Mouse (Mus musculus) heart, embryonic 14.5 days (tissue): ENCODE results near the gene Myo1b. TPM values are rescaled to one million over a fixed set of nuclear protein-coding genes. Genes with fewer than 3 reads are reported as not detected.

ENCODE experiments used
- ATAC-seq: fragments of 200-750 bp; cut with Nextera tagmentation; 2 replicates; pipeline ENCODE4 v1.8.0; 2017; ENCODE audit warnings: low read depth, moderate TSS enrichment; ENCODE audit not compliant: insufficient number of reproducible peaks, insufficient read depth, low FRiP score
- H3K27ac ChIP-seq, 2 experiments: fragments of 200-500 bp in 1 of 2; fragments of 300-500 bp in 1 of 2; sonication (generic) in 1 of 2; replicated peaks in 1 of 2; 2 replicates each; pipeline ENCODE4 v1.5.1; 2012 to 2014; ENCODE audit warnings: low read depth in 2 of 2, low read length in 2 of 2, control low read depth in 1 of 2, mild to moderate bottlenecking in 1 of 2, mixed read lengths in 1 of 2; ENCODE audit not compliant: control insufficient read depth in 1 of 2, insufficient read depth in 1 of 2
- H3K27me3 ChIP-seq: fragments of 300-500 bp; sonication (generic); 2 replicates; pipeline ENCODE4 v1.6.1; 2014; ENCODE audit warnings: mild to moderate bottlenecking, low read length, control low read depth; ENCODE audit not compliant: control insufficient read depth, insufficient read depth
- H3K36me3 ChIP-seq: fragments of 300-500 bp; sonication (generic); 2 replicates; pipeline ENCODE4 v1.6.1; 2014; ENCODE audit warnings: mild to moderate bottlenecking, control low read depth, low read length, mixed read lengths; ENCODE audit not compliant: control insufficient read depth, insufficient read depth
- H3K4me1 ChIP-seq, 2 experiments: fragments of 200-500 bp in 1 of 2; fragments of 300-500 bp in 1 of 2; sonication (generic) in 1 of 2; 2 replicates each; pipeline ENCODE4 v1.6.1; 2012 to 2014; ENCODE audit warnings: low read length in 2 of 2, control low read depth in 1 of 2, mixed read lengths in 1 of 2; ENCODE audit not compliant: control insufficient read depth in 2 of 2, insufficient read depth in 2 of 2
- H3K4me2 ChIP-seq: fragments of 300-500 bp; sonication (generic); 2 replicates; pipeline ENCODE4 v1.6.1; 2014; ENCODE audit warnings: mild to moderate bottlenecking, low read length
- H3K4me3 ChIP-seq, 2 experiments: fragments of 200-500 bp in 1 of 2; fragments of 300-500 bp in 1 of 2; sonication (generic) in 1 of 2; 2 replicates each; pipeline ENCODE4 v1.5.1; 2012 to 2014; ENCODE audit warnings: low read length in 2 of 2, mild to moderate bottlenecking in 2 of 2, control low read depth in 1 of 2, low read depth in 1 of 2, moderate library complexity in 1 of 2; ENCODE audit not compliant: control insufficient read depth in 1 of 2, insufficient read depth in 1 of 2
- H3K9ac ChIP-seq: fragments of 300-500 bp; sonication (generic); 2 replicates; pipeline ENCODE4 v1.6.1; 2014; ENCODE audit warnings: mild to moderate bottlenecking, low read length
- H3K9me3 ChIP-seq: fragments of 300-500 bp; sonication (generic); 2 replicates; pipeline ENCODE4 v1.6.1; 2016; ENCODE audit warnings: low read length, control low read depth; ENCODE audit not compliant: control insufficient read depth
- WGBS: fragments of 180-500 bp; shearing (Covaris S2); extraction: QIAGEN DNeasy Blood & Tissue Kit; methylation state at CpG from one replicate; pipeline ENCODE4 v1.1.7; 2014; 5-methylcytosine and 5-hydroxymethylcytosine counted together
- polyA plus RNA-seq: library from polyadenylated mRNA; unstranded; fragments of >200 nt; fragmentation: Nextera tagmentation; extraction: Ambion mirVana; gene quantifications from 2 replicates; pipeline ENCODE4 v1.2.1, GENCODE M21; 2014

Gene Myo1b
- 39.5 and 40.8 TPM in 2 replicates for polyA plus RNA-seq

GRCm38 (mm10) chr1:51915576-51916156 is at the start of gene Myo1b:
Myo1b (minus strand) TSS chr1:51916071.
- peaks cover 3% of the 10 kb centered on the region; the same call in 1 of the 2 replicates for H3K27me3 ChIP-seq
- peak; percentile 81 for ATAC-seq
- H3K4me3 ChIP-seq, result peak within 1 kb of the TSS; percentile 56 to 87
- H3K9ac ChIP-seq, result peak within 1 kb of the TSS; percentile 95
- H3K9me3 ChIP-seq, result no peaks in the 10 kb centered on the region
- H3K4me2 ChIP-seq, result peak within 1 kb of the TSS; percentile 87
- peak within 1 kb of the TSS; percentile 75 to 88 for H3K27ac ChIP-seq
- peaks cover 9 to 23% of the 10 kb centered on the region in 2 experiments for H3K4me1 ChIP-seq
- WGBS, result under 1% methylated on average over 69 of the region's 79 CpGs
- no peaks in the 10 kb centered on the region for H3K36me3 ChIP-seq

GRCm38 (mm10) chr1:51964647-51965046 is 48.8 kb upstream of the Myo1b start:
- H3K4me2 ChIP-seq, result no peak overlapping the region
- no peak overlapping the region for H3K4me3 ChIP-seq
- H3K27ac ChIP-seq, result no peak overlapping the region
- no peaks in the 10 kb centered on the region for H3K36me3 ChIP-seq
- H3K4me1 ChIP-seq, result peaks cover 0 to 5% of the 10 kb centered on the region in 2 experiments; a peak in 1 of 4 replicates
- no peaks in the 10 kb centered on the region for H3K9me3 ChIP-seq
- 79% methylated on average over 2 of the region's 2 CpGs for WGBS
- no peak overlapping the region for H3K9ac ChIP-seq
- ATAC-seq, result no peak
- no peaks in the 10 kb centered on the region for H3K27me3 ChIP-seq

- Histone ChIP-seq H3K27me3 (no peaks in the 10 kb centered on the region), H3K4me1 (no peaks in the 10 kb centered on the region; a peak in 1 of 4 replicates), H3K9me3 (no peaks in the 10 kb centered on the region), H3K9ac (no peak overlapping the region), H3K27ac (no peak overlapping the region), H3K36me3 (no peaks in the 10 kb centered on the region), H3K4me2 (no peak overlapping the region), H3K4me3 (no peak overlapping the region)
- WGBS, result 51% methylated on average over 4 of the region's 4 CpGs
- no peak for ATAC-seq
Observed at GRCm38 (mm10) chr1:51947116-51947515, 31.2 kb upstream of the Myo1b start.

DNA sequence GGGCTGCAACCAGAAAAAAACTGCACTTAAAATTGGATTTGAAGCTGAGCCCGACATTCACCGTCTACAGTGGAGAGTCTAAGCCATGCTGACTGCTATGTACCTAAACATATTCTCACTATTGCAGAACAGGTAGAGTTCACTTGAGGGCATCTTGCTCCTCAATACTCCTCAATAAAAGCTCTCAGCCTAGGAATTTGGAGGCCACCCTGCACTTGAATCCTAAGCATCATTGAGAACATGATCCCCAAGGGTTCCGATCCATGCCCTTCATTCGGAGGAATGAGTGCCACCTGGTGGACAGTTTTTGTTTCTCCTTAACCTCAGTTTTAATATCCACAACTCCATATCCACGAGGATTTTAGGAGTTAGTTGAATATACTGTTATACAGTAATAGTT is 28.9 kb upstream of the Myo1b start:
- Histone ChIP-seq H3K27ac (no peak overlapping the region), H3K9ac (no peak overlapping the region), H3K4me3 (no peak overlapping the region), H3K27me3 (no peaks in the 10 kb centered on the region), H3K4me2 (no peak overlapping the region), H3K4me1 (no peaks in the 10 kb centered on the region), H3K36me3 (no peaks in the 10 kb centered on the region), H3K9me3 (0 out of 2 replicates have a peak, but pooled peaks cover 4% of the 10 kb centered on the region)
- WGBS, result 42% methylated on average over 5 of the region's 5 CpGs
- ATAC-seq, result no peak

DNA sequence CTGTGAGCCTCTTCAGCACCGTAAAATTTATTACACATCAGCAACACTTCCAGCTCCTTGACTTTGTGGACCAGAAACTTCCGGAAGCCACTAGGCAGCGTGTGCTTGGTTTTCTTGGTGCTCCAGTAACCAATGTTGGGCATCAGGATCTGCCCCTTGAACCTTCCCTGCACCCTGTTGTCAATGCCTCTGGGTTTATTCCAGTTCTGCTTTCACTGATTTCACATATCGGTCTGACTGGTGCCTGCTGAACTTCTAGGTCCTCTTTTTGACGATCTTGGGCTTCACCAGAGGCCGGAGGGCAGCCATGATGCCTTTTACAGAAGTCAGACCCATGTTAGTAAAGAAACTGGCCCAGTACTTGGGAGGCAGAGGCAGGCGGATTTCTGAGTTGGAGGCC is 22.5 kb upstream of the Myo1b start:
- WGBS, result 93% methylated on average over 7 of the region's 7 CpGs
- Histone ChIP-seq H3K27me3 (no peaks in the 10 kb centered on the region), H3K27ac (no peak overlapping the region), H3K9me3 (0 out of 2 replicates have a peak, but pooled peaks cover 4% of the 10 kb centered on the region), H3K4me3 (no peak overlapping the region), H3K4me1 (peaks cover 0 to 7% of the 10 kb centered on the region in 2 experiments; a peak in 2 of 4 replicates), H3K4me2 (no peak overlapping the region), H3K9ac (no peak overlapping the region), H3K36me3 (no peaks in the 10 kb centered on the region)
- no peak for ATAC-seq

DNA sequence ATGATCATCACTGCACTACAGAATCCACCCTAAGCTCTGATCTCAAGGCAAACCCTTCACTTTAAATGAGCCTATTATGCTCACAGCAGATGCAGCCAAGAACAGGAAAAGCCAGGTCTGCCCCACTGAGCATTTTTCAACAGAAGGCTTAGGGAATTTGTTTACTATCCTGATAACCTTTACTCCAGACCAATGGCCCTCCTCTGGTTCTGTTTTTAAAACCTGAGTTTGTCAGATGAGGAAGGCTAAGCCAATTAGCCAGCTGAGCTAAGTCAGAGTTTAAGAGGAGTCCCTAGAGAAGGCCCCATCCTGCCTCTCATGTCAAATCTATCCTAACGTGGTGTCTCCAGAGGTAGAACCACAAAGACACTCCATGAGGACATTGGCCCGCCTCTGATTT is 19.1 kb upstream of the Myo1b start:
- WGBS, result 40% methylated on average over 2 of the region's 2 CpGs
- ATAC-seq, result no peak
- H3K4me3 ChIP-seq, result no peak overlapping the region
- no peaks in the 10 kb centered on the region for H3K36me3 ChIP-seq
- H3K9me3 ChIP-seq, result 0 out of 2 replicates have a peak, but pooled peaks cover under 1% of the 10 kb centered on the region
- no peak overlapping the region for H3K9ac ChIP-seq
- peak overlapping the region in 1 of 2 experiments; percentile 53; a peak in 3 of 4 replicates for H3K27ac ChIP-seq
- no peak overlapping the region for H3K4me2 ChIP-seq
- H3K27me3 ChIP-seq, result no peaks in the 10 kb centered on the region
- H3K4me1 ChIP-seq, result peaks cover 3 to 11% of the 10 kb centered on the region in 2 experiments

DNA sequence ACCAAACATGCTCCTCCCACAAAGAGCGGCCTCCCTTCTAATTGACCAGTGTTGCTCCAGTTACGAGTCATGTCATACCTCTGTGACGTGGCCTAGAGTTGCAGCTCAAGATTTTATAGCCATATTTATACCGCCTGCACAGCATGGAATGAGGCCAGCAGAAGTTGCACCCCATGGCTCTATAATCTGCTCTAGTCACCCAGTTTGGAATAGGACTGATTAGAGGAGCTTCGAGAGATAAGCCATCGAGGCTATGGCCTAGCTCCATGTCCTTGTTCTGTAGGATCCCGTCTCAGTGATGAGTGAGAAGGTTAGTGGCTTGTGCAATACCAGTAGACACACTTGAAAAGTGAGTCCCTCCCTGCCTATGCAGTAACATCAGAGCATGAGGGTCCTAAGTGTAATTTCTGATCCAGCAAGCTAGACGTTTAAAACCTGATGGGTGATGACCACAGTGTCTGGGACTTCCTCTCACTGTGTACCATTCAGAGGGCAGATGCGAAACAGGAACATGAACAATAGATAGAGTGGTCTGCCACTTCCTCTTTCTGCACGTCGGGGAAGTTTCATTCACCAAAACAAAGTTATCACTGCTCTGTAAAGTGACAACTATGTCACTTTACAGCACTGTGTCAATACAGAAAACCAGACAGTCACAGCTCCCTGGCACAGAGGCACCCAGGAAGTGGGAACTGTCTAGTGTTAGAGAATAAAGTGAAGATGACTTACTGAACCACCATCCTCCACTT is 18.5 kb upstream of the Myo1b start:
- no peaks in the 10 kb centered on the region for H3K9me3 ChIP-seq
- ATAC-seq, result peak; percentile 72; the same call in 1 of the 2 replicates
- H3K4me1 ChIP-seq, result peaks cover 5 to 11% of the 10 kb centered on the region in 2 experiments
- H3K4me3 ChIP-seq, result no peak overlapping the region
- H3K27ac ChIP-seq, result peak overlapping the region in 1 of 2 experiments; percentile 53; a peak in 2 of 4 replicates
- no peak overlapping the region for H3K4me2 ChIP-seq
- H3K9ac ChIP-seq, result no peak overlapping the region
- H3K27me3 ChIP-seq, result no peaks in the 10 kb centered on the region
- 43% methylated on average over 11 of the region's 11 CpGs for WGBS
- H3K36me3 ChIP-seq, result no peaks in the 10 kb centered on the region
